Mouse (Mus musculus): ENCODE measurements at regions not wholly inside any gene's neighbourhood (a gene's known extent, or its start where the extent isn't known, plus 50 kb on each side); places are given as distances from the start of the nearest gene placed in this dataset.

DNA sequence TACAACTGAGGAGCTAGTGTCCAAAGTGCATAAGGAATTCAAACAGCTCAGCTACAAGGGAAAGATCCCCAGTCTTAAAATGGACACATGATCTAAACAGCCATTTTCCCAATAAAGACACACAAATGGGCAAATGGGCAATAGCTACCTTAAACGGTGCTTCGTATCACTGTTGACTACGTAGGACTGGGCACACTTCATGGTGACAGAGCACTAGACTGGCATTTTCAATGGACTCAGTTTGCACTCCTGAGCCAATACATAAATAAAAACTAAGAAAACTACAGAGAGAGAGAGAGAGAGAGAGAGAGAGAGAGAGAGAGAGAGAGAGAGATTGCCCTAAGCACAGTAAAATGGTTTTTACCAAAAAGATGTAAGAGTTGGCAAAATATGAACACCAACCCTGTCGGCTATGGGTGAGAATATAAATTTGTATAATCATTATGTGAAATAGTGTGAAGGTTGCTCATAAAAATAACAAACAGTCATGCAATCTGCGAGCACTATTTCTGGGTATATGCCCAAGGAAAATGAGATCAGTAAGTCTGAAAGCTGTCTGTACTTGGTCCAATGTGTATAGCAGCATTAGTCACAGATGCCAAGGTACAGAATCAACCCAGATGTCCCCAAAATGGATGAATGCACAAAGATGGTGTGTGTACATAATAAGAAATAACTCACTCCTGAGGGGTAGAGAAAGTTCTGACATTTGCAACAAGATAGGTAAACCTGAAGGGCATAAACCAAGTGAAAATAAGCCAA lies 312.9 kb upstream of the Clec14a start:
- DNase-seq (ENCODE audit: low spot score in 2 of 2) = no peak

DNA sequence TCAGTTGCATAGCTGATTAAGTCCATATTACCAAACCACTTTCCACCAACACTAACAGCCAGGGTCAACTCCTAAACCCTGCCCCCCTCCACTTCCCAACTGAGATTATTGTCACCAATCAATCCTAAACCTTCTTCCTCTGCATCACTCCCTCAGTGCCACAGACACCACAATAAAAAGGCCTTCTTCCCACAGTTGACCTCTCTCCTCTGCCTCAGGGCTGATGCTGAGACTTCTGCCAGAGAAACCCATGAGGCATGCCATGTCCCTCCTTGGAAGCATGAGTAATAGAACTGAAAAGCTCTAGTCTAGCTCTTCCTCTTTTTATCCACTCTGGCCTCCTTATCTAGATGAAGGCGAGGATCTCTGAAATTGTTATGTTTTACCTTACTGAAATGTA lies 300.0 kb upstream of the Clec14a start:
- DNase-seq (ENCODE audit: low spot score in 2 of 2) = no peak

DNA sequence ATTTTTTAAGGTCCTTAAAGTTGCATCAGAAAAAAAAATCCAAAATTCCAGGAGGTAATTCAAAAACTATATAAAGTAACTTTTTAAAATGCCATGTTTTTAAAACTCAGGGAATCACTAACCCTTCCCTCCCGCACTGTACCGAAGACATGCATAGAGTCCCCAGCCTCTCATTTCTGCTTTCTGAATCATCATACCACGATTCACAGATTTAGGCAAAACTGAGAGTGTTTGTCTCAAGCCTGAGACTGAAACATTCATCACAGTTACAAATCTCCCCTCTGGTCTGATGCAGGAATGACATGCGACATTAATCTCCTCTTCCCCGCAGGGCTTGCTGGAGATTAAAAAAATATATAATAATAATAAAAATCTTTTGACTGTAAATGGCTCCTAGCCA lies 291.8 kb upstream of the Clec14a start:
- no peak for DNase-seq (ENCODE audit: low spot score in 2 of 2)

DNA sequence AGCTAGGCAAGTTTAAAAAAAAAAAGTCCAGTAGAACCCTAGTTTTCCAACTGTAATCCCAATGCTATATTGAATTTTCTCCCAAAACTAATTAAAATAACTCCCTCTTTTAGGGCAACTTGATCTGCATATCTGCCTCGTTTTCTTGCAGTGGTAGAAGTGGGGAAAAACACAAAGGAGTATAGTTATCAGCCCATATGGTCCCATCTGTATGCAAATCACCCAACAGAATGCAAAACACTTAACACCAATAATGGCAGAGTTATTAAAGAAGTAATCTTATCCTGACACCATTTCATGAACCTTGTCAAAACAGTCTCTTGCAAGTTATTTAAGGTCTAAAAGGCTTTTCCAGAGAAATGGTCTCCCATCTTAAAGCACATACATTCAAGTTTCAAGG lies 290.7 kb upstream of the Clec14a start:
- DNase-seq (ENCODE audit: low spot score in 2 of 2) = no peak

DNA sequence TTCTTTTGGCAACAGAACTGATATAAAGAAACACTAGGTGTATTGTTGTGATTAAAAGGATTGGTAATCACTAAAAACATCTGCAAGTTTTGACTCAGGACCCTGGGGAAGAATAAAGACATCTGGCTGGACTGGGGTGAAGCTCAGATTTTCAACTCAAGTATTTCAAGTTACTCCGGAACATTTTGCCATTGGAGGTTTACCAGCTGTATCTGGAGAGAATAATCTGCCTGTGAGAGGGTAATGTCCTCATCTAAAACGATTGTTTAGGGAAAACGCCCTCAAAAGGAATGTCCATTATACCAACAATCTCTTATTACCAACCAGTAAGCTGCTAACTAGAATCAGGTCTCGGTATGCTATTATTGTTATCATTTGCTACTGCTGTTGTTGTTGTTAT lies 288.2 kb upstream of the Clec14a start:
- no peak for DNase-seq (ENCODE audit: low spot score in 2 of 2)

DNA sequence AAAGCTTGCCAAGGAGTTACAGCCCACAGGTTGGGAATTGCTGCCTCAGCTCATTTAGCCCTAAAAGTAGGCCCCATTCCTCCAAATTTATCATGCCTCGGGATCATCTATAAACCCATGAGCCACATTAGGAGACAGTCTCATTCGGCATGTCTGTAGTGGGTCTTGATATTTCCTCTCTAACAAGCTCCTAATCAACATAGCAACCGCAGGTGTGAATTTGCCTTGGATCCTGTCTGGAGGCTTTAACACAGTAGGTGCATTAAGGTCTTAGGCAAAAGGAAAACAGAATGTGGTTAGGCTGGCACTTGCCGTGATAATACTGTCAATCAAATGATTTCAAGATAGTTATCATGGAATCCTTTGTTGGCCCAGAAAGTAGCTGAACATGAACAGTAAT lies 287.7 kb upstream of the Clec14a start:
- no peak for DNase-seq (ENCODE audit: low spot score in 2 of 2)

DNA sequence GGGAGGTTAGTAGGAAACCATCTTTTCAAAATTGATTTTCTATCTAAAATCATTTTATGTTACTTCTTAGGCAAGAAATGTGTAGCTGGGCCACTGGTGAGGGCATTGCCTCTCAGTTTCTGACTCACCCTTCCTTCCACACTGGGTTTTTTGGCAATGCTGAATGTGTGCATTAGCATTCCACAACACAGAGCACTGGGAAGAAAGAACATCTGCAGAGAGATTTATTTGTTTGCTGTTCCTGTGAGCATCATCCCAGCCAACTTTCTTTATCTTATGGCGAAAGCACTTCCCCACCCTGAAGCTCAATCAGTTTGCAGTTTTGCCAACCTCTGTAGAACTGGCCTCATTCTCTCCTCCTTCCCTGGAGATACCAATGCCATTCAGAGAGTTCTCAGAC lies 287.0 kb upstream of the Clec14a start:
- DNase-seq (ENCODE audit: low spot score in 2 of 2) = no peak

DNA sequence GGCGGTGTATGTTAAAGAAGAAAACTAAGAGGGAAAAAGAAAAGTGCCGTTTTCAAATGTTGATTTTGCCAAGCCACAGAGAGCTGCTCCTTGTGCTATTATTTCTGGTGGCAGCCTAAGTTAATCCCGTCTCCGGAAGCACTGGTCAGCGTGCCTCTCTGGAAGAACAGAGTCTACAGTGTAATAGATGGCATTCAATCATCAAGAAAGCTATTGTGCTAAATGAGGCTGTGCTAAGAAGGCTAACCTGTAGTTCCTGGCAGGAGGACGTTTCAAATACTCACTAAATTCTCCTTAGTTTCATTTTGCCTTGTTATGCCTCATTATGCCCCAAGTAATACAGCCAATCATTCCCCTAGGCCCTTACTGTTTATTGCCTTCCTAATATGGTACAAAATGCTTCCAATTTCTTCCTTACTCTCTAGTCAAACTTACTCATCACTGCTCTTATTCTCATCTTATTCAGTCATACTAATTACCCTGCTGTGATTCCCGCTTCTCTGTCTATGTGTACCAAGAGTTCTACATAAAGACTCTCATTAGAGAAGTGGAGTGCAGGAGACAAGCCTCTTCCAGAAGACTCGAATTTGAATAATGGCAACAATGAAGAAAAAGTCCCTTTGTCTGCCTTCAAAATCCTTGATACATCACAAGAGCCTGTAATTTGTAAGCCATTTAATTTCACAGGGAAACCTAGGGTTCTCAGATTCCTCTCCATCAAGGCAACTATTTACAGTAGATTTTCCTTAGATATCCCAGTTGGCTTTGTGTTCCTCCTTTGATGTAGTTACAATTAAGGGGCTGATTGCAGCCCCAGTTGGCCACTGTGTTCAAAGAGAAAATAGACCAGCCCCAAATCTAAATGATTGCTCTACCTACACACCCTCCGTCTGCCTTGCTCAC lies 282.0 kb upstream of the Clec14a start:
- DNase-seq (ENCODE audit: low spot score in 2 of 2) = no peak

DNA sequence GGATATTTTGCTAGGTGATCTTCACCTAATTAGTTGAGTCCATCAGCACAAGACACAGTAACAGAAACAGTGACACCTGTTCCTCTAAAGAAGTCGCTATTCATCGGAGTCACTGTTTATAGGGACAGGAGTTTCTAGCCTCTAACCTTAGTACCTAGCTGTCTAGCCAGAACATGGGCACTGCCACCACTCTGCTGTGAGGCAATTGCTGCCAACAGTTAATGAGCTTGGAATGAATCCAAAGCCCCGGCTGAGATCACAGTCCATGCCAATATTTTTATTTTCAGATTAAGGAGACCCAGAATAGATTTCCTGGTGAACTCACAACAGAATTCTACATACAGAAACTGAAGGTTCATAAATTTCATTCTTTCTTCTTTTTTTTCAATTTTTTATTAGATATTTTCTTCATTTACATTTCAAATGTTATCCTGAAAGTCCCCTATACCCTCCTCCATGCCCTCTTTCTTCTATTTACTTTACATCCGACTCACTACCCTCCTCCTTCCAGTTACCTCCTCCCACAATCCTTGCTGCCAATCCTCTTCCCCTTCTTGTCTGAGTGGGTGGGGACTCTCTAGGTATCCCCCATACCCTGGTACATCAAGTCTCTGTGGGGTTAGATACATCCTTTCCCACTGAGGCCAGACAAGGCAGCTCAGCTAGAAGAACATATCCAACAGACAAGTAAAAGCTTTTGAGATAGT lies 276.9 kb upstream of the Clec14a start:
- no peak for DNase-seq (ENCODE audit: low spot score in 2 of 2)

DNA sequence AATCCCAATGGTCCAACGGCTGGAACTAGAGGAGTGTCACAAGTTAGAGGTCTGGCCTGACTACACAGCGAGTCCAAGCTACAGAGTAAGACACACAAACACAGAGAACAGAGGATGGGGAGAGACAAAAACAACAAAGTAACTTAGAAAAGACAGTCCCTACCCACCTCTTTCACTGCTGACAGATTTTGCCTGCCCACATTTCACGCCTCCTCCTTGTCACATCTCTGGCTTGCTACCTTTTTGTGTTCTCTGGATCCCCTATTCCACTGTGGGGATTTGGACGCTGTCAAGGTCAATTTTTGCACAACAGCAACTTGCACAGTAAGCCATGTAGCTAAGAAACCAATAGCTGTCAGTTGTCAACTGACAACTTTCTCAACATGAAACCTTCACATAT lies 275.8 kb upstream of the Clec14a start:
- no peak for DNase-seq (ENCODE audit: low spot score in 2 of 2)

DNA sequence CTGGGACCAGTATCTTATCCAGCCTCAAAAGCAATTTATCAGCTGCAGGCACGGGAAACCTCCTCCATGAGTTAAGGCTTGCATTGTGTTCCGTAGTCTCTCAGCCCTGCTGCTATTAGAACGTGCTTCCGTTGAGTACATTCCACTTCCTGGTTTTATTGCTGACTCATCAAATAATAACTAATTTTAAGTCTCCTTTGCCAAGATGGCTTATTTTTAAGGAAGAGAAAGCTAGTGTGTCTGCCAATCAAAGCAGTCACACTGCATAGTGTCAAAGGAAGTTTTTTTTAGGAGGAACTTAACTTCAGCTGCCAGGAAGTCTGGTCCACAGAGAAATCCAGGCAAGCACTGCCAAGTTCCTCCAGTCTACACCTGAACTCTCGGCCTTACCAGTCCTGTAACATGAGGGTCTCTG lies 269.2 kb upstream of the Clec14a start:
- no peak for DNase-seq (ENCODE audit: low spot score in 2 of 2)

DNA sequence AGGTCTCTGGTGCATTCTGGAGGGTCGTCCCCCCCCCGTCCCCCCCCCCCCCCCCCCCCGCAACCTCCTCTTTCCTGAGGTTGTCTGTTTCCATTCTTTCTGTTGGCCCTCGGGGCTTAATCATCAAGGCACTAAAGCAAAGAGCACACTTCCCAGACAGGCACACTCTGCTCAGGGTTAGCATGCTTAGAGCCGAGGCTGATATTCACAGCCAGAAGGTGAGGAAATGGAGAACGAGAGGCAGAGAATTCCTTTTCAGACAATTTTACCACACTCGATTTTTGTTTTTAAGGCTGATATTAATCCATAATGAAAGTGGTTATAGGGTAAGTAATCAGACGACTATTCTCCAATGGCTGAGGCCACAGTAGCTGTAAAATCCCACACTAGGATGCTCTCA lies 268.7 kb upstream of the Clec14a start:
- no peak for DNase-seq (ENCODE audit: low spot score in 2 of 2)

DNA sequence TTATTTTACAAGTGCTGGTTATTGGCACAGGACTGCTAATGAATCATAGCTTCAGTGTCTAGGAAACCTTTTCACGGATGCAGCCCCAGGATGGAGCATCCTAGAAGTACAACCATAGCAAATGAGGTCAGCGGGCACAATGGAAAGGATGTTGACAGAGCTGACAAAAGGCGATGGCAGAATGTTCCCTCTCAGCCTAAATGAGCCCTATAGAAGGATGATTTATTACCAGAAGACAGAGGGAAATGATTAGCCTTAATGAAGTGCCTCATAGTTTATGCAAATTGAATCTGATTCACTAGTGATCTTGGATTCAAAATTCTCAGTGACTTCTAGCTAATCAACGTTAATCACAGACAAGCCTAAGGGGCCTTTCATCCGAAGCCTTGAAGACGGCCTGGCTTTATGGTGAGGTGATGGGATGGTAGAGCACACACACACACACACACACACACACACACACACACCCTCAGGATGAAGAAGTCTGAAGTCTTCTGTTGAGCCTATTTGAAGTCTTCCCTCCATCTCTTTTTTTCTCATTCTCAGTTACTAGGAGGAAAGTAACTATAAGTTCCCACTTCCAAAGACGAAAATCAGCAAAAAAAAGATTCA lies 267.4 kb upstream of the Clec14a start:
- no peak for DNase-seq (ENCODE audit: low spot score in 2 of 2)

DNA sequence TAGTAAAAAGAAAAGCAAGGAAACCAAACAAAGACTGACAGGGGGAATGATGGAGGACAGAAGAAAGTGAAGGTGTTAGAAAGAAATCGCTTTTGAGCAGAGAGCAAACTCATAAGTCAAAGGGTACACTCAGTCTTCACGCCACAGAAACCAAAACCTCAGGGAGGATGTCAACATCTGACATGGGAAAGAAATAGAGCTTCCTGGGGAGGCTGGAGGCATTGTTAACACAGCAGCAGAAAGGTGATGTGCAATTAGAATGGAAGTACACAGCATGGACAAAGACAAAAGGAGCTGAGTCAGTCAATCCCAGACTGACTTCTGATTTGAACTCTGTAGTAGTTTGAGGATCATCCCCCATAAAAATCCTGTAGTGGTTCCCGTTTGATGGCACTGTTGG lies 261.2 kb upstream of the Clec14a start:
- DNase-seq (ENCODE audit: low spot score in 2 of 2) = no peak

DNA sequence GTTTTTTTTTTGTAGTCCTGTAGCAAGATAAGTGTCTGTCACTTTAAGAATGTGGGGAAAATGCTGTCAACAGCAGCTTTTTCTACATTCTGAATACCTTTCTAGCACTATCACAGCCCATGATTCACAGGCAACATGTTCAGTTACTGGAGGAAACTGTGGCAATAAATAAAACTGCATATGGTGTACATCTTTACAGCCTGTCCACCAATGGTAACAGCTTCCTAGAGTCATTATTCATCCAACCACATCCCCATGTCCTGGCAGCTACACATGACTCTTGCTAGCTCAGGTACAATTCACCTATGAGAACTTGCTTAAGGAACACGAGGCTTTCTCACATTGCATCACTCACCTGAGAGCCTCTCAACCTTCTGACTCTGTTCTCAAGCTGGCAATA lies 247.7 kb upstream of the Clec14a start:
- no peak for DNase-seq (ENCODE audit: low spot score in 2 of 2)

DNA sequence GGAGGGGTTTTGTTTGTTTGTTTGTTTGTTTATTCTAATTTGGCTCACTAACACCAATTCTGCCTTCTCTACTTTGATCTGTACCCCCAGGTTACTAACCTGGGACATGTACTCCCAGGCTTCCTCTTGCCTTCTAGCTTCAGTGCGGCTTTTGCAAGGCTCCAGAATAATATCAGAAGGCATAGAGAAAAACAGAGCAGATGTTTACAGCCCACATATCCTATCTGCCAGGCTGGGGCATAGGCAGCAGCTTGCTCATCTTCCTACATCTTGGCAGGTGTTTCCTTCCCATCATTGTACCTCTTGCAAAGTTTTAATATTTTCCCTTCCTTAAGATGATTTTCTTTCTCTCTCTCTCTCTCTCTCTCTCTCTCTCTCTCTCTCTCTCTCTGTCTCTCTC lies 244.9 kb upstream of the Clec14a start:
- peak in 1 of 2 experiments; percentile 70 for DNase-seq (ENCODE audit: low spot score in 2 of 2)

DNA sequence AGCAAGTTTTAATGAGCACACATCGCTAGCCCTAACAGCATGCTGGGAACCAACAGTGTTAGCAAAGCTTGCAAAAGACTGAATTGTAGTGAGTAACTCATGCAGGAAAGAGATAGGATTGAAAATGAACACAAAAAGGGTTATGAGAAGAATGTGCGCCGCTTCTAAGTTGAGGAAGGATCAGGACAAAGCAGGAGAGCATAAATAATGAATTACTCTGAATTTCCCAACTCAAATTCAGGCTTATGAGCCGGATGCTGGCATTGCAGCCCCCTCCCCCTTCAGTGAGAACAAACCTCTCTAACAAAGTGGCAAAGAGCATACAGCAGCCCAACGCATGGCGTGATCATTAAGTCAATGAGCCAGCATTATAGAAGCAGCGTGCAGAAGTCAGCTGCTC lies 243.6 kb upstream of the Clec14a start:
- DNase-seq (ENCODE audit: low spot score in 2 of 2) = no peak

DNA sequence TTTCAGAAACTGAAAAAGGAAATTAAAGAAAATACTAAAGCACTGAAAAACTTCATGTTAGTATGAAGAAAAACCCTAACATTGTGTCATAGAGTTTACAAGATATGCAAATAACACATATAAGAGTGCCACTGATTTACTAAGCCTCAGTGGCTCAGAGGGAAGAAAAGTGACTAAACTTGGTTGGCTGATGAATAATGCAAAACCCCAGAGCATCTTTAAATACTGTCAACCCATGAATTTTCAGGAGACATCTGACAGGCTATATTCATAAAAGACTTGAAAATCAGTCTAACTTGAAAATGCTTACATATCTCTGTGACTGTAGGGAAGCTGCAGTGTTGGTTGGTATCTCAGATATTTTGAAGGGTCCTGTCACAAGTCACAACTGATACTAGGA lies 235.2 kb upstream of the Clec14a start:
- DNase-seq (ENCODE audit: low spot score in 2 of 2) = no peak

DNA sequence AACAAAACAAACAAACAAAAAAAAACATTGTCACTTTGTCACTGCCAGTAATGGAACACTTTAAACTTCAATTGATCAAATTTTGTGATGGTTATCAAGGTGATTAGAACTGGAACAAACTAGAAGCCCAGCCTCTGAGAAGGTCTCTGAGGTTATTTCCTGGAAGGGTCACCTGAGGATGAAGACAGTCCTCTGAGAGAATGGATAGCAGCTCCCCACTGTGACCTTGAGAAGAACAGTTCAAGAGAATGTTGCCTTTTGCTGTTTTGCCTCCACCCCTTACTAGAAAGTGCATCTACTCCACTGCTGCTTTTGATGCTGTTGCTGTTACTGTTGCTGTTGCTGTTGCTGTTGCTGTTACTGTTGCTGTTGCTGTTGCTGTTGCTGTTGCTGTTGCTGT lies 205.1 kb upstream of the Clec14a start:
- no peak for DNase-seq (ENCODE audit: low spot score in 2 of 2)

DNA sequence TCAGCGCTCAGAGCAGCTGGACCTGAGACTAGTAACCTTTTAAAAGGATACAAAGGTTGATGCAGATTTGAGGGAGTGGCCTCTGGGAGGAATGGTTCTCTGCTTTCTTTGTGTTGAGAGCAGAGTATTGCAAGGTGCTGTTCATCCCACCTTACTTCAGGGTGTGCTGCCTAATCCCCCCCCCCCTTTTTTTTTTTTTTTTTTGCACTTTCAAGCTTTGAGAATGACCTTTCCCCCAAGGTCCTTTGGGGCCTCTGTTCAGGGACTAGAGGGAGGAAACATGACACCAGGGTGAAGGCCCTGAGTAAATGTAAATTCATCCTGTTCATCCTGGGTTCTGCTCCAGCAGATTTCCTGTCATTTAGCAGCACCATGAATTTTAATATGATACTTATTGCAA lies 204.4 kb upstream of the Clec14a start:
- no peak for DNase-seq (ENCODE audit: low spot score in 2 of 2)

DNA sequence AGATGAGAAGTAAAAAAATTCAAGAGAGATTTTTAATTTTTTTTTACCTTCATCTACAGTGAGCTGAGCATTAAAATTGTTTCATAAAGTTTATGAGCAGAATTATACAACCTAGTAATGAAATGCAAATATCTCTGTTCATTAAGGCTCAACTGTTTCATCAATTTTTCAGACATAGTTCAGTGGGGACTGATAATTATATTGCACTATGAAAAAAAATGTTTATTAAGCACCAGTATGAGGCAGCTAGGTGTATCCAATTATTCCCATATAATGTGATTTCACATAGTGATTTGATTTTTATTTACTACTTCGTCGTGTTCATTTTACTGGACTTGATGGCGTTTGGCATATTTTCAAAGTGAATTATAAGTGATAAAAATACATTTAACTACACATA lies 191.4 kb upstream of the Clec14a start:
- no peak for DNase-seq (ENCODE audit: low spot score in 2 of 2)

DNA sequence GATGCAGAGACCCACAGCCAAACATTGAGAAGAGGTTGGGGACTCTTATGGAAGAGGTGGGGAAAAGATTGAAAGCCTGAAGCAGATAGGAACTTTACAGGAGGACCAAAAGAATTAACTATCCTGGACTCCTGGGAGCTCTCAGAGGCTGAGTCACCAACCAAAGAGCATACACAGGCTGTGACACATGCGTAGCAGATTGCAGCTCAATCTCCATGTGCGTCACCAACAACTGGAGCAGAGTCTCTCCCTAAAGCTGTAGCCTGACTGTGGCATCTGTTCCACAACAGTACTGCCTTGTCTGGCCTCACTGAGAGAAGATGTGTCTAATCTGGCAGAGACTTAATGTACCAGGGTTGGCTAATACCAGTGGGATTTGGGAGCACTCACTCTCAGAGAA lies 185.7 kb upstream of the Clec14a start:
- no peak for DNase-seq (ENCODE audit: low spot score in 2 of 2)
